Mouse (Mus musculus) testis, postnatal 10 days (tissue): Measurements from ENCODE around the gene Mss51.

ENCODE experiments used
- DNase-seq: peaks from one replicate; pipeline ENCODE4 v3.0.0; 2021; ENCODE audit warnings: low spot score

Mss51 gene

GRCm38 (mm10) chr14:20451765-20452331 lies 44.9 kb downstream of the Mss51 start, which contains the start of gene Cfap70:
Gene Cfap70, minus strand, starts transcription at chr14:20452226.
- DNase-seq = peak; percentile 84

GRCm38 (mm10) chr14:20451302-20451701 lies 45.4 kb downstream of the Mss51 start:
- no peak for DNase-seq

- DNase-seq = peak; percentile 70
Observed at GRCm38 (mm10) chr14:20447209-20447608, 49.5 kb downstream of the Mss51 start.

GRCm38 (mm10) chr14:20442252-20442651 lies 54.4 kb downstream of the Mss51 start:
- no peak for DNase-seq

- DNase-seq = no peak
Observed at GRCm38 (mm10) chr14:20436976-20437375, 59.7 kb downstream of the Mss51 start.
